Mouse (Mus musculus) embryo, embryonic 11.5 days (tissue): ENCODE results near the gene Prpf40b.

ENCODE experiments used
- DNase-seq: peaks from one replicate; pipeline ENCODE4 v3.0.0-alpha.2; 2012; ENCODE audit warnings: low read depth, low spot score

Gene Prpf40b

GRCm38 (mm10) chr15:99332921-99333675 lies 38.2 kb downstream of the Prpf40b start:
- peak; percentile 73 for DNase-seq

GRCm38 (mm10) chr15:99333676-99334065 lies 38.8 kb downstream of the Prpf40b start:
- no peak for DNase-seq

- DNase-seq, result no peak
Measured at GRCm38 (mm10) chr15:99334500-99334899, 39.6 kb downstream of the Prpf40b start.

GRCm38 (mm10) chr15:99335801-99336320 lies 41.0 kb downstream of the Prpf40b start:
- no peak for DNase-seq

GRCm38 (mm10) chr15:99338916-99339315 lies 44.0 kb downstream of the Prpf40b start:
- DNase-seq, result no peak

GRCm38 (mm10) chr15:99339669-99340068 lies 44.8 kb downstream of the Prpf40b start:
- DNase-seq, result no peak

GRCm38 (mm10) chr15:99341102-99341501 lies 46.2 kb downstream of the Prpf40b start:
- DNase-seq, result no peak

- DNase-seq, result no peak
Measured at GRCm38 (mm10) chr15:99342194-99342981, 47.5 kb downstream of the Prpf40b start.

GRCm38 (mm10) chr15:99343414-99344147 lies 48.7 kb downstream of the Prpf40b start:
- DNase-seq, result no peak

GRCm38 (mm10) chr15:99344148-99344870 lies 49.4 kb downstream of the Prpf40b start:
- DNase-seq, result no peak

- DNase-seq, result no peak
Measured at GRCm38 (mm10) chr15:99344961-99345360, 50.1 kb downstream of the Prpf40b start.

GRCm38 (mm10) chr15:99351610-99352009 lies 56.7 kb downstream of the Prpf40b start:
- no peak for DNase-seq

- no peak for DNase-seq
Measured at GRCm38 (mm10) chr15:99352306-99352705, 57.4 kb downstream of the Prpf40b start.

- no peak for DNase-seq
Measured at GRCm38 (mm10) chr15:99355660-99356059, 60.8 kb downstream of the Prpf40b start.

- no peak for DNase-seq
Measured at GRCm38 (mm10) chr15:99356462-99356861, 61.6 kb downstream of the Prpf40b start.

- DNase-seq, result no peak
Measured at GRCm38 (mm10) chr15:99358952-99359351, 64.1 kb downstream of the Prpf40b start.

GRCm38 (mm10) chr15:99364022-99364530 lies 69.2 kb downstream of the Prpf40b start:
- no peak for DNase-seq

GRCm38 (mm10) chr15:99364921-99365320 lies 70.0 kb downstream of the Prpf40b start:
- DNase-seq, result no peak
